Mouse (Mus musculus) cerebral cortex, adult 2 months (tissue): ENCODE results near the gene Gipc1.

Experiments used
- WGBS: fragments of 180-500 bp; shearing (Covaris S2); methylation state at CpG from one replicate; pipeline ENCODE4 v1.1.7; 2018; 5-methylcytosine and 5-hydroxymethylcytosine counted together

Gene Gipc1

DNA sequence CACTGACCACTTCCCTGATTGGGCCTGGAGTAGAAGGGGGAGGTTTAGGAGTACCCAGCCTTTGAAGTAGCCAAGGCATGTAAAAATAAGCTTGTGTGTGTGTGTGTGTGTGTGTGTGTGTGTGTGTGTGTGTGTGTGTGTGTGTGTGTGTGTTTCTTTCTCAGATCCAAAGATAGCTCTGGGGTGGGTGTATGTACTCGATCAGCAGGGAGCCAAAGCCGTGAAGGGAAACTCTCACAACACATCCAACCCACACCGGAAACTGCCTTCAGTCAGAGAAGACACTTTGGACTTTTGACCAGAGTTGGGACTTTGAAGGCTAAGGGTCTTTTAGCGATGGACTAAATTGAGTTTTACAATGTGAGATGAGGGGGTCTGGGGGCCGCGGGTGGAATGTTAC, 2.8 kb upstream of the Gipc1 start:
- 67% methylated on average over 6 of the region's 6 CpGs for WGBS

DNA sequence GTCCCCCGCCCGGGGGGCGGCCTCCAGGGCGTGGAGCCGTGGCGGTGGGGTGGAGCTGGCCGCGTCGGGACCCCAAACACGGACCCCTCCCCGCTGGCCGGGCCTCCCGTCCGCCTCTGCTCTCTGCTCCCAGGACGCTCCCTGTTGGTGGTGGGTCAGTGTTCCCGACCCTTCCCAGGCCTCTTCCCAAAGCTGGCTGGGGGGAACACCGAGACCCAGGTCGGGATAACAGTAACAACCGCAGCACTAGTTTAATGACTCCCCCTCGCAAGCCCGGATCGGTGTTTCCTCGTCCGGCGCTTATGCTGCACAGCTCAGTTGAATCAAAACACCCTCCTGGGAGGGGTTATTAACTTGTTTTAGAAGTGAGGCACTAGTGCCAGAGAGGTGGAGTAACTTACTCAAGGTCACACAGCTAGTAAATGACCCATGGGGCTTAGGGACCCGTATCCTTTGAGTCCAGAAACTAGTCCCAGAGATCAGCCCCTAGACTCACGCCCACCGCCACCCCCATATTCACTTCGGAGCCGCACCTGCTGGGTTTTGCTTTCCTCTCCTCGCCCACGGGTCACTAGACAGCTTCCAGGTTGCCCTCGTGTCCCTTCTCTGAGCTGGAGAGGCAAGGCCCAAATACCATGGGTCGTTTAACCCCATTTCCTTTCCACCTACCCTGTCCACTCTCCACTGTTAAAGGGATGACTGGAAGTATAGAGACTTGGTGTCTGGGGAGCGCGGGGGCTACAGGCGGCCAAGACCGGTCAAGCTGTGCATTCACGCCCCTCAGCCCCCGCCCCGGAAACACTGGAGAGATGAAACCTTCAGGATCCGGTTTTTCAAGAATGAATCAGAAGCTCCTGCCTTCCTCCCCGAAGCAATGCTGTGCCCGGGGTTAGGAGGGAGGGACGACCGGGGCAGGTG, 526 bp downstream of the Gipc1 start:
- 1% methylated on average over 46 of the region's 46 CpGs for WGBS

DNA sequence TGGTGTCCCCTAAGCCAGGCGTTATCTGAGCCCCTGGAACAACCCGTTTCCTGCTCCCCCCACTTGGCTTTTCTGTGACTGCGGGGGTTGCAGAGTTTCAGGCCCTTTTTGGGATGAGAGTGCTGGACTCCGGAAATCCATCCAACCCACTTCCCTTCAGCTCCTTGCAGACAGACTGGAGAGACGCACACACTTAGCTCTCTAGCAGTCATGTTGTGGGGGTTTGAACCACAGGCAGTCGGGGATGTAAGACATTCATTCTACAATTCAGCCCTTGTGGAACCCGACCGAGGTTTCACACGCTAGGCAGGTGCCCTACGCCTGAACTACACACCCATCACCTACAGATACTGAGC, 1.2 kb downstream of the Gipc1 start:
- WGBS = 16% methylated on average over 10 of the region's 10 CpGs

DNA sequence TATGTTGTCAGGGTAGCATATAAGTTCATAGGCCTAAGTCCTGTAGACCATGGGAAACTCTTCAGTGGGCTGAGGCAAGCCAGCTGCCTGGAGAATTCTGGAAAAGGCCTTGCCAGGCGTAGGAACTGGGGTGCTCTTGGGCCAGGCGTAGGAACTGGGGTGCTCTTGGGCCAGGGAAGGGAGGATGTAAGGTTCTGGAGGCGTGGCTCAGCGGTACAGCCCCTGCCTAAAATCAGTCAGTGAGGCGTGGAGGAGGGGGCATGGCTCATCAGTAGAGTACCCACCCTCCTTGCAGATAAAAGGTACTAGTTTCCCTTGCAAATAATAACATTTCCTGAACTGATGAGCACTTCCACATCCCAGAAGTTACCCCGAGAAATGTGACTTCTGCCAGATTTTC, 2.2 kb downstream of the Gipc1 start:
- 95% methylated on average over 6 of the region's 6 CpGs for WGBS

DNA sequence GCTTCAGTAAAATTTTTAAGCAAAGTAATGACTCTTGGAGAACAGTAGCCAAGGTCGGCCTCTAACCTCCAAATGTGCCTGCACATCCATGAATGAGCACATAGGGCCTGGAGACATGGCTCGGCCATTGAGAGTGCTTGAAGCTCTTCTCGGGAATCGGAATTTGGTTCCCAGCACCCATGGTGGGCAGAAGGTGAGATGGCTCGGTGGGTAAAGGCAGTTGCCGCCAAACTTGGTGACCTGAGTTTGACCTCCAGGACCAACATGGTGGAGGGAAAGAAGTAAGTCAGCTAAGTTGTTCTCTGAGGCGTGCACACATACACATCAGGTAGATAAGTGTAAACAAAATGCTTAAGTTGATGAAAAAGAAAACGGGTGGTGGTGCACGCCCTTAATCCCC, 3.6 kb downstream of the Gipc1 start:
- 91% methylated on average over 9 of the region's 9 CpGs for WGBS

DNA sequence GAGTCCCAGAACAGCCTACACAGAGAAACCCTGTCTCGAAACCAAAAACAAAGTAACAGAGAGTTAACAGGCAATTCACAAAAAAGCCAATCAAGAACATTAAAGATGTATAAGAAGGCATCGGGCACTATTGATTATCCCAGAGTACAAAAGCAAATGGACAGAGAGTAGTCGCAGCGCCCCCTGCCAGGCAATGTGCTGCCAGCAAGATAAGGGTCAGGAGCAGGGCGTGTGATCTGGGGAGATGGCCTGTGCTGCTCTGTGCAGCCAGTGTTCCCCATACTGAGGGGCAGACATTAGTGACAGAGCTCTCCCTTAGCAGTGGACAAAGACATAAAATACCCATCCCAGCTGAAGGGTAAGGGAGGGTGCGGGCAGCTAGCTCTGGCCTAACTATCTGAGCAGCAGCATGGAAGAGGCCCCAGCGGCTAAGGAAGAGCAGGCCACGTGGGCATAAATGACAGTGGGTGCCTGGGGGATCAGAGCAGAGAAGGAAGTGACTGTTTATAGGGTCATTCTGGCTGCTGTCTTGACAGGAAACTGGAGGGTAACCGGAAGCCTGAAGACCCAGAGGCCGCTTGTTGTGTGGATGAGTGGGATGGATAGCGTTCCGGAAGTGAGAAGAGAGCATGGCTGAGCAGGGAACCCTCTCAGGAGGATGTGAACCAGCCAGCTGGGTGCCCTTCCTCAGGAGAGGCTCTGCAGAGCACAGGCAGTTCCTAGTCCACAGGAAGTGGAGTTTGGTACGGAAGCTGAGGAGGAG, 4.2 kb downstream of the Gipc1 start:
- 74% methylated on average over 13 of the region's 13 CpGs for WGBS

DNA sequence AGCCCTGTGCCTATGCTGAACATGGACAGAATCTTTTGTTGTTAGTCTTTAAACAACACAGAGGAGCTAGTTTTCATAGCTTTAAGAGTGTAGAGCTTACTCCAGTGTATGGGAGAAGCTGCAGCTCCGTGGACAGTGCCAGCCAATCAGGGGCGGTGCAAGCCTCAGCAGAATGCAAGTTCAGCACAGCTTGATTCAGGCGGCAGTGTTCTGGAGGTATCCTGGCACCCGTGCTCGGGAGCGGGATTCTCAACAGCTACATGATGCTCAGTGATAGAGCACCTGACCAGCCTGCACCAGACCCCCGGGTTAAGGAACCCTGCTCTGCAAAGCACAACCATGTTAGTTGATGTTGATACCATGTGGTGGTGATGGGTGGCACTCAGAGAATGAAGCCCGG, 8.1 kb downstream of the Gipc1 start:
- 11% methylated on average over 8 of the region's 8 CpGs for WGBS

DNA sequence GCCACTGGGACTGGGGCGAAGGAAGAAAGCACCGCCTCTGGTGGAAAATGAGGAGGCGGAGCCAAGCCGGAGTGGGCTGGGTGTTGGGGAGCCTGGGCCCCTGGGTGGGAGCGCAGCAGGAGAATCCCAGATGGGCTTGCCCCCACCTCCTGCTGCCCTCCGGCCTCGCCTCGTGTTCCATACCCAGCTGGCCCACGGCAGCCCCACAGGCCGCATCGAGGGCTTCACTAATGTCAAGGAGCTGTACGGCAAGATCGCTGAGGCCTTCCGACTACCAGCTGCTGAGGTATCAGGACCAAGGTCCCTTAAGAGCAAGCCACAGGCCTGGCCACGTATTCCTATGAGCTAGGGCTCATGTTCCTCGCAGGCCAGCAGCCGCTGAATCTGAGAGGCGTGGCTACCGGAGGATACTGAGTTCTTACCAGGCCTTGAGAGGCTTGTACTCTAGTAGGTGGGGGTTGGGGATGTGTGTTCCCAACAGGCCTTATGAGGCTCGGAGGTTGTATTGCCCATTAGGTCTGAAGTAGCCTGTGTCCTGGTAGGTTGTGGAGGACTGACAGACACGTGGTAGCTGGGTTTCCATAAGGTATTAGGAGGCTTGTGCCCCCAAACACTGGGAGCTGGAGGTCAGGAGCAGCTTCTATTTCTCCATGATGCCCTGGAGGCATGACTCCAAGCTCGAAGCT, 8.7 kb downstream of the Gipc1 start:
- 31% methylated on average over 22 of the region's 22 CpGs for WGBS

DNA sequence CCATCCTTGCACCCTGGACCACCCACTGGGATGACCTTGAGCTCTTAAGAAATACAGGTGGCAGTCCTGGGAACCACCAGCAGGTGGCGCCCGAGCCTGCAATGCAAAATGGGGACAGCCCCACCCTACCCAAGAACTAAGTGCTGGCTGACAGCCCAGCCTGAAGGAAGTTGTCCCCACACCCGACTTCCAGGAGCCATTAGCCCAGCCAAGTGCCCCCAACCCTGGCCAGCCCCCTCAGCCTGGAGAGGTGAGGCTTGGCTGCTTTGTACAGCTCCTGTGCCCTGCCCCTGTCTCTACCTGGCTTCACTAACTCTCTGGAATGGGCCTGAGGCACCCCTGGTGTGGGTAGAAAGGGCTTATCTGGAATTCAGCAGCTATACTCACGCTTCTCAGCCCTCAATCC, 9.9 kb downstream of the Gipc1 start:
- WGBS = 2% methylated on average over 4 of the region's 4 CpGs

DNA sequence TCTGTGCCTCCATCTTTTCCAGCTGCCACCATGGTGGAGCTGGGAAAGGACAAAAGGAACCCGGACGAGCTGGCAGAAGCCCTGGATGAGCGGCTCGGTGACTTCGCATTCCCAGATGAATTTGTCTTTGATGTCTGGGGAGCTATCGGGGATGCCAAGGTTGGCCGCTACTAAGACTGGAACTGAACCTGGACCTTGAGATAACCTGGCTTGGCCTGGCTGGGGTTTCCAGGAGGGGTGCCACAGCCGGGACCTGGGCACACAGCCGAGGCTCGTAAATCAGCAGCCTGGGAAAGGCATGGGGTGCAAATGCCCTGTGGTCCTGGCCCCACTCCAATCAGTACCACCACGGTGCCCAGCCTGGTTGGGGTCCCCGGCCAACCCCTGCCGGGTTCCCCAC, 11.6 kb downstream of the Gipc1 start:
- 83% methylated on average over 13 of the region's 13 CpGs for WGBS

DNA sequence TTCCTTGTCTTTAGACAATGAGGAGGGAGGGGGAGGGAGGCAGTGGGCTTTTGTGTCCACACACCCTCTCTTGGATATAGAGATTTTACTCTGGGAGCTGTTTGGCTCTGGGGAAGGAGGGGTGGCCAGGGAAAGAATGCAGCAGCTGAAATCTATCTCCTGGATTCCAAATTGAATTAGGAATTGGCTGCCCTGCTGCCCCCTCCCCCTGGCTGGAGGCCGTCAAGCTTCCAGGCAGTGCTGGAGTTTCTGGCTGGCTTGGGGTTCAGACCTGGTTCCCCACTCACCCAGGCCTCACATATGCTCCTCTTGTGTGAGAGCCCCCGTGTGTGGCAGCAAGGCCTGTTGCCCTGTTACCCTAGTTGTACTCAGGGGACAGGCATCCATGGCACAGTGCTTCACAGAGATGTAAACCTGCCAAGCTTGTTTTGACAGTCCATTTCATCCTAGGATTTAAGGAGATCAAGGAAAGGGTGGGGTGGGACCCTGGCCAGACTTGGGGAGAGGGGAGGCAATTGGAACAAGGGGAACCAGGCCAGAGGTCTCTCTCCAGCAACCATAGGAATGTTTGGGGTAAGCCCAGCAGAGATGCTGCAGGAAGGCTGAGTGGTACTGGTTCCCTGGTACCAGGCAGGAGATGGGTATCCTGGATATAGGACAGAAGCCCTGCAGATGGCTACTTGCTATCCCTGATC, 12.6 kb downstream of the Gipc1 start:
- WGBS = 35% methylated on average over 2 of the region's 2 CpGs

DNA sequence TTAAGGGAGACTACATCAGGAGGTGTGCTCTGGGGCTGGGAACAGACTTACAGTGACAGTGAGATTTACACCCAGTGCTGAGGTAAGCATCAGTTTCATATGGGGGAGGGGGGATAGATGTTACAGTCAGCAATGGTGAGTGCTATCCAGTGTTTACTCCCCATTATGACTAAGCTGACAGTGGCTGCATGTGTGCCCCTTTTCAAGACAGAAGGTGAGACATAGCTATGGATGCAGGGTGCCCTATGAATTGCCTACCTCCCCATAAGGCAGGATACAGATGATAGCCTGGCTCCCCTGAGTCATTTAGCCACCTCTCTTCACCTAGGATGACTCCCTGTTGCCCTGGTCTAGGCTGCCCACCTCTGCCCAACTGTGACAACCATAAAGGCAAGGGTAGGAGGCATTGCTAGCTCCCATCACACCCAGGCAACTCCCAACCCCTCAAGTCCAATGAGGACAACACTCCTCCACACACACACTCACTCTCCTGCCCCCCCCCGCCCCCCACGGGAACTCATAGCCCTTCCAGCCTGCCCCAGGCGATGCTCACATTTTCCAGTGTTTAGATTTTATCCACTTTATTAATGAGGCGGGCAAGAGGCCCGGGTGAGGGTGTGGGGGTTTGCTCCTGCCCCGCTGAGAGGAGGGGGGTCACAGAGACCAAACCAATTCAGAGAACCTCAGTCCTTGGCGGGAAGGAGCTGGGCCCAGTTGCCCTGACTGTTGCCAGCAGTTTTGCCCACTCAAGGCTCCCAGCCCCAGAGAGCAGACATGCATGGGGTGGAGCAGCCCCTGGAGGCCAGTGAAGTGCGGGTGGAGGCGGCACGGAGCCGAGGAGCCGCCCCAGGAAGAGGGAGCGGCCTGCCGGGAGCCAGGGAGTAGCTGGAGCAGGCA, 13.7 kb downstream of the Gipc1 start, which contains the start of gene Ptger1:
Gene Ptger1, plus strand, starts transcription at position 710 of the 897 bp plus-strand sequence.
- WGBS = 13% methylated on average over 14 of the region's 14 CpGs

DNA sequence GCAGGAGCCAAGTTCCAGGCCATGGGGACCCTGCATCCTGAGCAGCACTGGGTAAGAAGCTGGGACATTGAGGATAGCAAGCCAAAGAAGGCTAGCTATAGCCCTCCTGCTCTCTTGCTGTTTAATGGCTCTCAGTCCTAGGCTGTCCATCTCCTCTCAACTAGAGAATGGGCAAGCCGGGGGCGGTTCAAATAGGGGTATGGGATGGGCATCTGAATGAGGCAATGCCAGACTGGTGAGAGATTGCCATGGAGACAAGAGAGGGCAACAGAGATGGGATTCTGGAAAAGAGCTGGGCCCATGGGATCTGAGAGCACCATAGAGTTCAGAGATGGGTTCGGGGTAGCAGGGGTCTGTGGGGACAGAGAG, 14.4 kb downstream of the Gipc1 start:
- WGBS = 69% methylated on average over 3 of the region's 3 CpGs

DNA sequence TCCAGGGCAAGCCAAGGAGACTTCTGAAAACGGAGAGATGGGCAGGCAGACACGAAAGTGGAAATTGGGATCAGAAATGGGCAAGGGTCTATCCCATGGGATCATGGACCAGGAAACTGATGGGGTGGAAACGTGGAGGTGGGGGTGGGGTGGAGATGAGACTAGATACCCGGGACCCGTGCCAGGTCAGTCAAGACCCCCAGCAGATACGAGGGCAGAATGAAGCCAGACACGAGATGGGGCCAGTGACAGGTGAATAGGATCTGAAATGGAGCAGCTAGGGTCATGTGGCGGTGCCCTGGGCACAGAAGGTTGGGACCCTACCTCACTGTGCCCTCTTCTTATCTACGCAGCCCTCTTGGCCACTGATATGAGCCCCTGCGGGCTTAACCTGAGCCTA, 15.0 kb downstream of the Gipc1 start:
- WGBS = 88% methylated on average over 10 of the region's 10 CpGs

DNA sequence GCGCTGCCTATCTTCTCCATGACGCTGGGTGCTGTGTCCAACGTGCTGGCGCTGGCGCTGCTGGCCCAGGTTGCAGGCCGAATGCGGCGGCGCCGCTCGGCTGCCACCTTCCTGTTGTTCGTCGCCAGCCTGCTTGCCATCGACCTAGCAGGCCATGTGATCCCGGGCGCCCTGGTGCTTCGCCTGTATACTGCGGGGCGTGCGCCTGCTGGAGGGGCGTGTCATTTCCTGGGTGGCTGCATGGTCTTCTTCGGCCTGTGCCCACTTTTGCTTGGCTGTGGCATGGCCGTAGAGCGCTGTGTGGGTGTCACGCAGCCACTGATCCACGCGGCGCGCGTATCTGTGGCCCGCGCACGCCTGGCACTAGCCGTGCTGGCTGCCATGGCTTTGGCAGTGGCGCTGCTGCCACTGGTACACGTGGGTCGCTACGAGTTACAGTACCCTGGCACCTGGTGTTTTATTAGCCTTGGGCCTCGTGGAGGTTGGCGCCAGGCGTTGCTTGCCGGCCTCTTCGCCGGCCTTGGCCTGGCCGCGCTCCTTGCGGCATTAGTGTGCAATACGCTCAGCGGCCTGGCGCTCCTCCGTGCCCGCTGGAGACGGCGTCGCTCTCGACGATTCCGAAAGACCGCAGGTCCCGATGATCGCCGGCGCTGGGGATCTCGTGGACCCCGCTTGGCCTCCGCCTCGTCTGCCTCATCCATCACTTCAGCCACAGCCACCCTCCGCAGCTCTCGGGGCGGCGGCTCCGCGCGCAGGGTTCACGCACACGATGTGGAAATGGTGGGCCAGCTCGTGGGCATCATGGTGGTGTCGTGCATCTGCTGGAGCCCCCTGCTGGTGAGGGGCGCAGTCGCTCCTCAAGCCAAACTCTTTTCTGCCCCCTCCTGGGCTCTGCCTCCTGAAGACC, 15.8 kb downstream of the Gipc1 start:
- 31% methylated on average over 80 of the region's 80 CpGs for WGBS

DNA sequence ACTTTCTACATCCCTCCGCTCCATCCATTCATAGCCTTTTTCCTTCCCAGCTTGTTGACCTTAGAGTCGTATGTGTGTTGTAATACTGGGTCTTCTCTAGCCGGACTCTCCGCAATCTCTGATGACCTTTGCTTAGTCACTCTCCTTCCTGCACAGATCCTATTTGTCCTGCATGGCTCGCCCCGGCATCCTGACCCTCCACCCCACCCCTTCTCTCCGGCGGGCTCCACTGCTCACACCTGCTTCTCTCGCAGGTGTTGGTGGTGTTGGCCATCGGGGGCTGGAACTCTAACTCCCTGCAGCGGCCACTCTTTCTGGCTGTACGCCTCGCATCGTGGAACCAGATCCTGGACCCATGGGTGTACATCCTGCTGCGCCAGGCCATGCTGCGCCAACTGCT, 16.5 kb downstream of the Gipc1 start:
- WGBS = 85% methylated on average over 16 of the region's 16 CpGs

DNA sequence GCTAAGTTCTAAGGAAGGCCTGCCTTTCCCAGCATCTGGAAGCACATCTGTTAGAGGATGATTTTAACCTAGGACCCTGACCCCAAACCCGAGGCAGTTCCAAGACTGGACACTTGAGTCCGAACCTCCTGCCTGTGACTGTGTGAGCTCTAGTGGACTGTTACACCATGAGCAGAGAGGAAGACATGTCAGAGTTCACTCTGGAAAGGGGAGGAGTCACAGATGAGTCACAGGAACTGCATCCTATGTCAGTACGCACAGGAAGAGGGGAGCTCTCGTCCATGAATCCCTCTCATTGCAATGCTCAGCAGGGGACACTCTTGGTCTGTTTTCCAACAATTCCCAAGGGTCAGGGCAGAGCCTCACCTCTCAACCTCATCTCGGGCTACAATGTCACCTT, 20.5 kb downstream of the Gipc1 start:
- 64% methylated on average over 5 of the region's 5 CpGs for WGBS

DNA sequence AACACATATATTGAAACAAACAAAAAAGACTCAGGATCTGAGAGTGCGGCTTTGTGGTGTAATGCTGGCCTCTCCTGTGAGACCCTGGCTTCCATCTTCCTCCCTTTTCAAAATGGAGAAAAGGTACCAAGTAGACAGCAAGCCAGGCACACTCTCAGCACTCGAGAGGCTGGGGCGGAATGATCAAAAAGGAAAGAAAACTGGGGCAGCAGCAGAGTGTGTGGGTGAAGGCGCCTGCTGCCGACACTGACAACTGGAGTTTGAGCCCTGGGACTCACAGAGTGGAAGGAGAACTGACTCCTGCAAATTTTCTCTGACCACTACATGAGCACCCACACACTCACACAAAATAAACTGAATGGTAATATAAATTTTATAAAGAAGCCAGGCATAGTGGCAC, 22.0 kb downstream of the Gipc1 start:
- 62% methylated on average over 5 of the region's 5 CpGs for WGBS

DNA sequence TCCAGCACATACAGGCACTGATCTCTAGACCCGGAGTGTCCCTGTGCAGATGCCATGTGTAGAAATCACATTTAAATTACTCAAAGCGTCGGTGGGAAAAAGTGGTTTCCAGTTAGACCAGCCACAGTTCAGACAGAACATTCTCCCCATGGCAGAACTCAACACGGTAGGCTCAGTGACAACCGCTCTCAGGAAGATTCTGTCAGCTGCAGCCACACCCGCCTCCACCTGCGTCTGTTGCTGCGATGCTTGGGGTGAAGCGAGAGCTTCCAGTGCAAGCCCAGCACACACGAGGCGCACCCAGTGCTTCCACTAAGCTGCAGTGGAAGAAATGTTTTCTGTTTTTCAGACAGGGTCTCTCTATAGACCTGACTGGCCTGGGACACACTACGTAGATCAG, 27.4 kb downstream of the Gipc1 start:
- WGBS = 56% methylated on average over 12 of the region's 12 CpGs

DNA sequence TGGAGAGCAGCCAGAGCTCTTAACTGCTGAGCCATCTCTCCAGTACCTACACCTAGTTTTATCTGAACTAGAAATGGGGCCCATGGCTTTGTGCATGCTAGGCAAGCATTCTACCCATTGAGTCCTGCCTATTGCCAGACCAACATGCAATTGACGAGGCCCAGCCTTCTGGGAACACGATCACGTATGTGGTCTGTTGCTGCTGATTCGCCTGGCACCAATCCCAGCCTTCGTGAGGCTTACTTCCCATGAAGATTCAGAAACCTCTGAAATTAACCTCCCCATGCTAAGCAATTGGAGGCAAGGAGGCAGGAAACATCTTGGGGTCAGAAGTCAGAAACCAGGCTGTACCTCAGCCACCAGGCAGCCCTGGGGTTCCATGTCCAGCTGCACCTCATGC, 28.1 kb downstream of the Gipc1 start:
- WGBS = 44% methylated on average over 5 of the region's 5 CpGs
